Mouse (Mus musculus) neural tube, embryonic 11.5 days (tissue): Measurements from ENCODE around the gene Krtcap2. TPM values are rescaled to one million over a fixed set of nuclear protein-coding genes. Genes with fewer than 3 reads are reported as not detected.
A peak's percentile ranks its signal among the peaks of the same experiment; 100 is the strongest.

Source experiments
- ATAC-seq: fragments of 200-750 bp; cut with Nextera tagmentation; 2 replicates; pipeline ENCODE4 v1.8.0; 2017; ENCODE audit warnings: moderate number of reproducible peaks, mild to moderate bottlenecking, moderate TSS enrichment, moderate library complexity; ENCODE audit not compliant: insufficient read depth, low FRiP score, low TSS enrichment
- DNase-seq: peaks from one replicate; pipeline ENCODE4 v3.0.0-alpha.2; 2015; ENCODE audit warnings: low spot score
- H3K27ac ChIP-seq: fragments of 300-500 bp; sonication (generic); 2 replicates; pipeline ENCODE4 v1.5.1; 2014; ENCODE audit warnings: low read depth, mild to moderate bottlenecking, low read length
- H3K27me3 ChIP-seq: fragments of 300-500 bp; sonication (generic); 2 replicates; pipeline ENCODE4 v1.6.1; 2014; ENCODE audit warnings: mild to moderate bottlenecking, low read length, mixed read lengths; ENCODE audit not compliant: control insufficient read depth, insufficient read depth
- H3K36me3 ChIP-seq: fragments of 300-500 bp; sonication (generic); 2 replicates; pipeline ENCODE4 v1.6.1; 2014; ENCODE audit warnings: mild to moderate bottlenecking, low read length, moderate library complexity, mixed read lengths; ENCODE audit not compliant: control insufficient read depth, insufficient read depth
- H3K4me1 ChIP-seq: fragments of 300-500 bp; sonication (generic); 2 replicates; pipeline ENCODE4 v1.6.1; 2014; ENCODE audit warnings: low read length, mixed read lengths; ENCODE audit not compliant: control insufficient read depth, insufficient read depth
- H3K4me2 ChIP-seq: fragments of 300-500 bp; sonication (generic); 2 replicates; pipeline ENCODE4 v1.6.1; 2014; ENCODE audit warnings: low read depth, mild to moderate bottlenecking, moderate library complexity
- H3K4me3 ChIP-seq: fragments of 300-500 bp; sonication (generic); 2 replicates; pipeline ENCODE4 v1.5.1; 2014; ENCODE audit warnings: low read depth, low read length
- H3K9ac ChIP-seq: fragments of 300-500 bp; sonication (generic); 2 replicates; pipeline ENCODE4 v1.6.1; 2014; ENCODE audit warnings: mild to moderate bottlenecking, low read length
- H3K9me3 ChIP-seq: fragments of 300-500 bp; sonication (generic); 2 replicates; pipeline ENCODE4 v1.6.1; 2016; ENCODE audit warnings: low read length; ENCODE audit not compliant: control insufficient read depth
- WGBS: fragments of 180-500 bp; shearing (Covaris S2); extraction: QIAGEN DNeasy Blood & Tissue Kit; methylation state at CpG from one replicate; pipeline ENCODE4 v1.1.7; 2014; 5-methylcytosine and 5-hydroxymethylcytosine counted together
- polyA plus RNA-seq: library from polyadenylated mRNA; unstranded; fragments of >200 nt; fragmentation: Nextera tagmentation; extraction: Ambion mirVana; gene quantifications from 2 replicates; pipeline ENCODE4 v1.2.1, GENCODE M21; 2014

Gene Krtcap2
- polyA plus RNA-seq, 1 experiment from 2014 or later = 237 TPM

- peak; percentile 46 for ATAC-seq
- peak within 1 kb of the TSS; percentile 86 for H3K4me2 ChIP-seq
Measured at GRCm38 (mm10) chr3:89246261-89247100, 715 bp downstream of the Krtcap2 start, which contains the start of gene Trim46. Trim46 (minus strand) TSS chr3:89246309.

DNA sequence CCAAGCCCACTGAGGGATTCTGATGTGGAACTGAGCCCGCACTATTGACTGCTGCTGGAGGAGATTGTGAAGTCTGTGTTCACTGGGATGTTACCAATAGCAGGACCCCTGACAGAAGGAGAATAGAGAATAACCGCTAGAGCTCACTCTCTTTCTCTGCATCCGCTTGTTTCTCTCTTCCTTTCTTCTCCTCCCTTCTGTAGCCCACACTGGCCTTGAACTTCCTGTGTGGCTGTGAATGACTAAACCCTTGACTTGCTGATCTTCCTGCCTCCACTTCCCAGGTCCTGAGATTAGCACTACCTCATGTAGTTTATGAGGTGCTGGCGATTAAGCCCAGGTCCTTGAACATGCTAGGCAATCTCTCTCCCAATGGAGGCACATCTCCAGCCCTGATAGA lies 1.7 kb downstream of the Krtcap2 start:
- ATAC-seq (no peak), DNase-seq (no peak)
- no peak overlapping the region for H3K9ac ChIP-seq
- 0 out of 2 replicates have a peak overlapping the region, but pooled peaks have one; percentile 70 for H3K4me3 ChIP-seq
- H3K4me1 ChIP-seq = peaks cover 33% of the 10 kb centered on the region
- 0 out of 2 replicates have a peak, but pooled peaks cover 3% of the 10 kb centered on the region for H3K36me3 ChIP-seq
- H3K9me3 ChIP-seq = no peaks in the 10 kb centered on the region
- WGBS = 85% methylated on average over 4 of the region's 4 CpGs
- H3K4me2 ChIP-seq = peak overlapping the region; percentile 86
- H3K27ac ChIP-seq = no peak overlapping the region
- H3K27me3 ChIP-seq = no peaks in the 10 kb centered on the region

More at GRCm38 (mm10) chr3:89246261-89247100, 715 bp downstream of the Krtcap2 start, which contains the start of gene Trim46:
- Histone ChIP-seq H3K4me3 (peak within 1 kb of the TSS; percentile 70), H3K27ac (peak within 1 kb of the TSS; percentile 61), H3K27me3 (no peaks in the 10 kb centered on the region), H3K4me1 (peaks cover 30% of the 10 kb centered on the region), H3K36me3 (0 out of 2 replicates have a peak, but pooled peaks cover 3% of the 10 kb centered on the region), H3K9me3 (no peaks in the 10 kb centered on the region), H3K9ac (peak within 1 kb of the TSS; percentile 73)
- under 1% methylated on average over 42 of the region's 42 CpGs for WGBS
- DNase-seq = peak; percentile 91

DNA sequence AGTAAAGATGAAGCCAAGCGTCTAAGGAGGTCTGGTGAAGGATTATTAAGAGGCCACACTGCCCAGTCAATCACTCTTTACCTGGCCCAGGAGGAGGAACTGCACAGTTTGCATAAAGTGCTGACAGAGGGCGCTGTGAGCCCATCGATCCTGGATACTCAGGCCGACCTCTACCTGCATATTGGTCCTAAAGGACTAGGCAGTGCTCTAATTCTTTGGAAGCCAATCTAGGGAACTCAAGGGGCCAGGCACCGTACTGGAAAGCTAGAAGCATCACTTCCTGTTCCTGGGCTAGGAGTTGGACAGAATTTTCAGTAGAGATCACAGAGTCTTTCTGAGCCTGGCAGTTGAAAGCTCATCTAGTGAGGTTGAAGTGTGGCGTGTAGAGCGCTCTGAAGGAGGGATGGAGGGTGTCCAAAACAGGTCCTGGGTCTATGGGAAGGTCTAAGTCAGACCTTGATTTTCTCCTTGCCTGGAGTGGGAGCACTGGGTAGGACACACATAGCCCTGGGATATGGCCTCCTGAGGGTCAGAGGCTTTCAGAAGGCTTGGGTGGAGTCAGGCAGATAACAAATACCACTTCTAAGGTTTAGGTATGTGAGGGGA lies 4.8 kb downstream of the Krtcap2 start:
- Histone ChIP-seq H3K9me3 (no peaks in the 10 kb centered on the region), H3K27me3 (no peaks in the 10 kb centered on the region), H3K9ac (no peak overlapping the region), H3K27ac (0 out of 2 replicates have a peak overlapping the region, but pooled peaks have one; percentile 6), H3K4me2 (0 out of 2 replicates have a peak overlapping the region, but pooled peaks have one; percentile 26), H3K4me1 (peaks cover 12% of the 10 kb centered on the region; the same call in 1 of the 2 replicates), H3K36me3 (0 out of 2 replicates have a peak, but pooled peaks cover 3% of the 10 kb centered on the region), H3K4me3 (no peak overlapping the region)
- ATAC-seq (no peak), DNase-seq (peak; percentile 40)
- WGBS = 23% methylated on average over 7 of the region's 7 CpGs

- H3K9ac ChIP-seq = no peak overlapping the region
- H3K27me3 ChIP-seq = no peaks in the 10 kb centered on the region
- H3K27ac ChIP-seq = no peak overlapping the region
- ATAC-seq (no peak), DNase-seq (peak; percentile 44)
- WGBS = 4% methylated on average over 17 of the region's 17 CpGs
- no peak overlapping the region for H3K4me3 ChIP-seq
- H3K36me3 ChIP-seq = 0 out of 2 replicates have a peak, but pooled peaks cover 3% of the 10 kb centered on the region
- H3K4me2 ChIP-seq = peak overlapping the region; percentile 26
- H3K9me3 ChIP-seq = no peaks in the 10 kb centered on the region
- peaks cover 10% of the 10 kb centered on the region; the same call in 1 of the 2 replicates for H3K4me1 ChIP-seq
Measured at GRCm38 (mm10) chr3:89251365-89251895, 5.7 kb downstream of the Krtcap2 start.

DNA sequence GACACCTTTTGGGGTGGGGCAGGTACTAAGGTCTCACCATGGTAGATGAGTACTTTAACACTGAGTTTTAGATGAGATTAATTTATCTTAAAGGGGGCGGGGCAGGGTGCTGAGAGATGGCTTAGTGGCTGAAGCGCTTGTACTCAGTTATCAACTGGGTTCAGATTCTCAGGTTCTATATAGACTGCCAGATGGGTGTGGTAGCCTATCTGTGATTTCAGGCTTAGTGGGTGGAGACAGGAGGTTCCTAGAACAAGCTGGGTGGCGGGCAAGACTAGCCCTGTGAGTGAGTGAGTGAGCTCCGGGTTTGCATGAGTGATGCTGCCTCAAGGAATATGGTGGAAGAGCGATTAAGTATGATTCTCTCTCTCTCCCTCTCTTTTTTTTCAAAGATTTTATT lies 9.2 kb downstream of the Krtcap2 start:
- Histone ChIP-seq H3K27ac (no peak overlapping the region), H3K9ac (no peak overlapping the region), H3K4me1 (peaks cover 10% of the 10 kb centered on the region; the same call in 1 of the 2 replicates), H3K9me3 (no peaks in the 10 kb centered on the region), H3K27me3 (no peaks in the 10 kb centered on the region), H3K4me2 (no peak overlapping the region), H3K36me3 (no peaks in the 10 kb centered on the region), H3K4me3 (no peak overlapping the region)
- no peak for ATAC-seq
- WGBS = 95% methylated on average over 5 of the region's 5 CpGs
- DNase-seq = no peak

DNA sequence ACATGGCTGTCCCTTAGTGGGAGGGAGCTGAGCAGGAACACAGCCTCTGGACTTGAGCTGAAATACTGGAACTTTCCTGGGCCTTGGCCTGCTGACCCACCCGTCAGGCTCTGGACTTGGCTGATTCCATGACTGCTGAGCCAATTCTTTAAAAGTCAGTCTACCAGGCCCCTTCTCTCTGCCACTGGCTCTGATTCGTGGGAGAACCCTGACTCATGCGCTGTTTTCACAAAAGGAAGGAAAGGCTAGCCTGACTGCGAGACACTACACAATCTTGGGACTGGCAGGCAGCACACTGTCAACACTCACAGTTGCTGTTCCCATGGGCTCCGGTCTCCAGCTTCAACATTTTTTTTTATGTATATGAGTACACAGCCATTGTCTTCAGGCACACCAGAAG lies 10.4 kb downstream of the Krtcap2 start:
- WGBS = 87% methylated on average over 5 of the region's 5 CpGs
- Histone ChIP-seq H3K4me1 (peaks cover 5% of the 10 kb centered on the region; the same call in 1 of the 2 replicates), H3K9me3 (no peaks in the 10 kb centered on the region), H3K27ac (no peak overlapping the region), H3K27me3 (no peaks in the 10 kb centered on the region), H3K36me3 (no peaks in the 10 kb centered on the region), H3K9ac (no peak overlapping the region), H3K4me2 (no peak overlapping the region), H3K4me3 (no peak overlapping the region)
- DNase-seq = no peak
- no peak for ATAC-seq

DNA sequence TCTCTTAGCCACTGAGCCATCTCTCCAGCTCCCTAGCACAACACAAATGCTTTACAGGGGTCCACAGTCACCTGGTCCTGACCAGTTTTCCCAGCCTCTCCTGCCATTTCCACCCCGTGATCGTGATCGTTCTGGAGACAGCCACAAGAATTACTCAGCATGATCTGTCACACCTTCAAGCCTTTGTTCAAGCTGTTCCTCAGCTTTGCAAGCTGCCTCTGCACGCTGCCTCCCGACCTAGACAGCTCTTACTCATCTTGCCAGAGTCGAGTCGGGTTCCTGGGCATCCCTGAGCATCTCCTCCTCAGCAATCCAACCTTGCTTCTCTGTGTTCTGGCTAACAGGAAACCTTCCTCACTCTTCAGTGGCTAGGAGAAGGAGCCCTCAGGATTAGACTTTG lies 13.3 kb downstream of the Krtcap2 start, which contains the start of gene Dpm3:
Gene Dpm3, plus strand, starts transcription at position 283 of the 400 bp plus-strand sequence.
- DNase-seq (no peak), ATAC-seq (no peak)
- WGBS = 46% methylated on average over 7 of the region's 7 CpGs
- Histone ChIP-seq H3K27ac (no peak within 1 kb of the TSS), H3K9ac (no peak within 1 kb of the TSS), H3K4me2 (no peak within 1 kb of the TSS), H3K9me3 (no peaks in the 10 kb centered on the region), H3K4me3 (no peak within 1 kb of the TSS), H3K4me1 (no peaks in the 10 kb centered on the region), H3K36me3 (no peaks in the 10 kb centered on the region), H3K27me3 (no peaks in the 10 kb centered on the region)

GRCm38 (mm10) chr3:89260211-89260610 lies 14.4 kb downstream of the Krtcap2 start:
- Histone ChIP-seq H3K9ac (no peak overlapping the region), H3K27me3 (no peaks in the 10 kb centered on the region), H3K27ac (no peak overlapping the region), H3K4me3 (no peak overlapping the region), H3K9me3 (no peaks in the 10 kb centered on the region), H3K36me3 (no peaks in the 10 kb centered on the region), H3K4me1 (no peaks in the 10 kb centered on the region), H3K4me2 (no peak overlapping the region)
- 74% methylated on average over 3 of the region's 3 CpGs for WGBS
- DNase-seq (no peak), ATAC-seq (no peak)
